Mouse (Mus musculus) lung, postnatal 0 days (tissue): ENCODE measurements around the gene Ust.

Experiments
- CTCF ChIP-seq: IDR thresholded peaks from 2 replicates; pipeline ENCODE4 v1.5.1; 2016; ENCODE audit warnings: antibody characterized with exemption, mild to moderate bottlenecking
- EP300 ChIP-seq: IDR thresholded peaks from 2 replicates; pipeline ENCODE4 v1.6.1; 2016; ENCODE audit warnings: antibody characterized with exemption, mild to moderate bottlenecking, control low read depth

- TF ChIP-seq EP300 (no peak), CTCF (no peak)
These were observed 294.6 kb downstream of the Ust start for GRCm38 (mm10) chr10:8224046-8224445.
